Mouse (Mus musculus) left cerebral cortex, postnatal 25 days (tissue): Measurements from ENCODE around the gene Steap3. TPM values are rescaled to one million over a fixed set of nuclear protein-coding genes. Genes with fewer than 3 reads are reported as not detected.

Source experiments
- DNase-seq, 2 experiments: peaks; one replicate each; pipeline ENCODE4 v3.0.0; 2022; ENCODE audit warnings: low spot score in 2 of 2, mixed read lengths in 1 of 2
- intact Hi-C: fragments of 180-260 bp; cut with DNase I; formaldehyde crosslinking; loops from one replicate; pipeline ENCODE4 v1.15.1; 2025
- total RNA-seq, 2 experiments: library from RNA; stranded (reverse); gene quantifications; 2 replicates each; pipeline ENCODE4 v1.2.3; 2021

Steap3 gene
- total RNA-seq, 2 experiments from 2014 or later = 6.6 to 7.3 TPM

DNA sequence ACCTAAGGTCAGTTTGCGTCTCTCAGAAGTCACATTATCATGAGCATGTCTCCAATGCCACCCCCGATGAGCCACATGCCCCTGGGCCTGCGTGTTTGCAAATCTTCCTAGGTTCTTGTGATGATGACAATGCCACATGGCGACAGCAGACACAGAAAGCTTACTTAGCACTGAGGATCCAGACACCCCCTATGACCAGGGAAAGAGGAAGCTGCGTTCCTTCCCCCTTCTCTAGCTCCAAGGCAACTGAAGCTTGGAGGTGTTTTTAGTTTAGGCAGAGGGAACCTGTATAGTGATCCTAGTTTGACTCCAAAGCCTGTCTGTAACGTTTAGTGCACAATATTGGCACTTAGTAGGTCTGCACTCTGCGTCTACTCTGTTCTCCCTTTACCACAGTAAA, 102.2 kb downstream of the Steap3 start:
- DNase-seq = no peak
- intact Hi-C loops = loop anchor here (5.0 kb wide), 1 partner anchor 167 kb away; no protein-coding TSS in a partner anchor

DNA sequence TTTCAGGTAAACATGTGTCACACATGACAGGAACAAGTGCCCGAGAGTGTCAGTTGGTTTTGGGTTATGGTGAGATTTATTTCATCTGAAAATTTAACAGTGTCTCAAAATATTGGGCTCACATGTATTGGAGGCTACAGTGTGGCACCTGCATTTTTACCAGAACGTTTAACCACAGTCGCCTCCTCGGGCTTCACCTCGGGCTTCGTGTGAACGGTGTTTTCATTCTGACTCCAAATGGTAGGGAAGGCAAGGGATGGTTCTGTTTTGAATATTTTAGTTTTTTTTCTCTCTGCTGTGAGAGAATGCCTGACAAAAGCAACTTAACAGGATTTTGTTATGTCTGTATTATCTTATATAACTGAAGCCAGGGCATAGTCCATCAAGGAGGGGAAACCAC, 103.8 kb downstream of the Steap3 start:
- no peak for DNase-seq
- intact Hi-C loops = no loop called here

DNA sequence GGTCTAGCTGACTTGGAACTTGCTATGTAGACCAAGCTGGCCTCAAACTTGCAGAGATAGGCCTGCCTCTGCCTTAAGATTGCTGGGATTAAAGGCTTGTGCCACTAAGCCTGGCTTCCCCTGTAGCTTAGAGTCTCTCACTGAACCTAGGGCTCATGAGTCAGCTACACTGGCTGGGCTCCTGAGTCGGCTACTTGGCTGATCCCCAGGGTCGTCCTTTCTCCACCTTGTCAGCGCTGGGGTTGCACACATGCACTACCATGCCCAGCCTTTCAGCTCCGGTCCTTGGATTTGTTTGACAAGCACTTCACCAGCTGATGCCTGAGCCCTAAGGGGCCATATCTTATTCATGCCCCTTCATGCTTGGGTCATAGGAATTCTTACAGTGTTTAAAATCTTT, 104.5 kb downstream of the Steap3 start:
- no peak for DNase-seq

DNA sequence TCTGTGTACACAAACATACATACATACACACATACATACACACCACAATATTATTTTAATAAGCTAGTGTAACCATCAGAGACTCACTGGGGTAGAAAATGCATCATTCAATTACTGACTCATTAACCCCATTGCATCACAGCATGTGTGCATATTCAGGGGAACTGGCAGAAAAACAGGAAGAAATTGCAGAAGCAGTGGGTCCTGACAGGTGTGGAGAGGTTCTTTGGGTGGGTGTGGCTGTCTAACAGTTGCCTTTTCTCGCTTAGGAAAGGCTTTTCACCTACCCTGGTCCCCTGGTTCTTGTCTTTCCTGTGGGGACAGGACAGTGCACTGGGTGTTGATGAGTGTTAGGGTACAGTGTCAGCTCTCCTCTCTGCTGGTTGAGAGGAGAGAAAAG, 109.9 kb downstream of the Steap3 start:
- intact Hi-C loops = no loop called here
- no peak for DNase-seq

More for the DNA sequence above, 104.5 kb downstream of the Steap3 start:
- intact Hi-C loops = no loop called here

DNA sequence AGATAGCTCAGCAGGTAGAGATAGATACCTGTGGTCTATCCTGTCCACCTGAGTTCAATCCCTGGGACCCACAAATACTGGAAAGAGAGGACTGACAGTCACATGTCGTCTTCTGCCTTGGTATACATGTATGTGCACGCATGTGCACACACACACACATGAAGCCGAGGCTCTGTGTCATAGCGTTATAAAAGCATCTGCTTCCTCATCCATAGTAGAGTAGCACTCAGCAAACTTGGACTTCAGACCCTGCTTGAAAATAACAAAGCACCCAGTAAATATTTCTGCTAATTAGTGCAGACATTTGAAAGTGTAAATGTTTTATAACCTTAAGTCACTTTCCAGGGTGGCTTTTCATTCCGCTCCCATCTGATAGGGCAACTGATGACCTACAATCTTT, 111.0 kb downstream of the Steap3 start:
- DNase-seq = no peak
- intact Hi-C loops = no loop called here

DNA sequence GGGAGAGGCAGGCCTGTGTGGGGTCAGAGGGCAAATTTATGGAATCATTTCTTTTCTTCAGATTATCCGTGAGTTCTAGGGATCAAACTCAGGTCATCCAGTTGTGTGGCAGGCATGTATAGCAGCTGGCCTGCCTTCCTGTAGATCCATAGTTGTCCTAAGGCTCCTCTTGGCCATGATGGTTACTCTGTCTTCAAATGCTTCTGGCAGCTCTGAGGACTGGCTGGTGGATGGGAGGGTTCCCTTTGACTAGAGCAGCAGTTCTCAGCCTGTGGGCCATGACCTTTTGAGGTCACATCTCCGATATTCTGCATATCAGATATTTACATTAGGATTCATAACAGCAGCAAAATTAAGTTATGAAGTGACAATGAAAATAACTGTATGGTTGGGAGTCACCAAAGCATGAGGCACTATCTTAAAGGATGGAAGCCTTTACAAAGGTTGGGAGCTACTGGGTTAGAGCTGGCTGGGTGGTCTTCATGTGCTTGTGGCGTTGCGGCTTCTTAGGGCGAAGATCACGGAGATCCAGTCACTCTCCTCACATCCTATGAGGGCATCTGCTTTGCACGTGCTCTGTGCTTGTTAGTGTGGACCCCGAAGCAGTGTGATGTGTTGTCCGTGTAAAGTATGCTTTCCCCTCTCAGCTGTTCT, 113.9 kb downstream of the Steap3 start:
- no peak for DNase-seq
- intact Hi-C loops = no loop called here

DNA sequence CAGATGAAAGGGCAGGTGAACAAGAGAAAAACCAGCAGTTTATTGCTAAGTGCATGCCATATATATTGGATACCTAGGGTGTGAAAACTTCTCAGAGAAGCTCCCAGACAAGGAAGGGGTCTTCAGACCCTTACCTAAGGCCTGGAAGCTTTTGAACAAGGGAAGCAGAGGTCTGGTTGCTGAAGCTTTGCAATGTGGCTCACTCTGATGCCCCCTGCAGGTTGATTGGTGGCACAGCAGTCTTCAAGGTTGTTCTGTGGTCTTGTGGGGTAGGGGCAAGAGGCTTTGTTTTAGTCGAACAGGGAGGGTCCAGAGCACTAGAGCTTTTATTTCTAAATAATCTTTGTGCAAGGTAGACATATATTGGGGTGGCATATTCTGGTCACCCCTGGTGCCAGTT, 117.2 kb downstream of the Steap3 start:
- DNase-seq = peak; percentile 20 to 34

DNA sequence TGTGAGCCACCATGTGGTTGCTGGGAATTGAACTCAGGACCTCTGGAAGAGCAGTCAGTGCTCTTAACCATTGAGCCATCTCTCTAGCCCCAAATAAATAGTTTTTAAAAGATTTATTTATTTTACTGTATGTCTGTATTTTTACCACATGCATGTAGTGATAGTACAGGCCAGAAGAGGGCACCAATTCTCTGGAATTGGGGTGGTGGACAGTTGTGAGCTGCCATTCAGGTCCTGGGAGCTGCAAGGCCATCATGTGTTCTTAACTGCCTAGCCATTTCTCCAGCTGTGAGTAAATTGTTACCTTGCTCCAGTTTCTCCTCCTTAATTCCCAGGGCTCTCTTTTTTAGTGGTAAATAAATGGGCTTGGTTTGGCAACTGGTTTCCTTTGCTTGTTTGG, 118.3 kb downstream of the Steap3 start:
- DNase-seq = peak in 1 of 2 experiments; percentile 33
- intact Hi-C loops = loop anchor here (2.0 to 5.0 kb wide), 2 partner anchors 55 to 122 kb away; no protein-coding TSS in a partner anchor

More for the DNA sequence above, 117.2 kb downstream of the Steap3 start:
- intact Hi-C loops = loop anchor here (2.0 kb wide), 1 partner anchor 57 kb away; no protein-coding TSS in a partner anchor

DNA sequence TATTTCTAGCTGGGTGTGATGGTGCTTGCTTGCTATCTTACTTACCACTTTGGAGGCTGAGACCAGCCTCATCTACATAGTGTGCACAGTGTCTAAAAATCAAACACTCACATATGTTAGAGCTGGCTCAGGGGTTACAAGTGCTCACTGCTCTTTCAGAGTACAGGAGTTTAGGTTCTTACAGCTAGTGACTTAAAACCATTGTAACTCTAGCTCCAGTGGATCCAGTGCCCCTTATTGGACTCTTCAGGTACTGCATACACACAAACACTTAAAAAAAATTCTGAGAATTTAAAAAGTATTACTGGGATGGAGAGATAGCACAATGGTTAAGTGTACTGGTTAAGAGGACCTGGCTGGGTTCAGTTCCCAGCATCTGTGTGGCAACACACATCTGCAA, 125.5 kb downstream of the Steap3 start:
- DNase-seq = peak in 1 of 2 experiments; percentile 29
- intact Hi-C loops = loop anchor here (2.0 kb wide), 1 partner anchor 48 kb away; no protein-coding TSS in a partner anchor

DNA sequence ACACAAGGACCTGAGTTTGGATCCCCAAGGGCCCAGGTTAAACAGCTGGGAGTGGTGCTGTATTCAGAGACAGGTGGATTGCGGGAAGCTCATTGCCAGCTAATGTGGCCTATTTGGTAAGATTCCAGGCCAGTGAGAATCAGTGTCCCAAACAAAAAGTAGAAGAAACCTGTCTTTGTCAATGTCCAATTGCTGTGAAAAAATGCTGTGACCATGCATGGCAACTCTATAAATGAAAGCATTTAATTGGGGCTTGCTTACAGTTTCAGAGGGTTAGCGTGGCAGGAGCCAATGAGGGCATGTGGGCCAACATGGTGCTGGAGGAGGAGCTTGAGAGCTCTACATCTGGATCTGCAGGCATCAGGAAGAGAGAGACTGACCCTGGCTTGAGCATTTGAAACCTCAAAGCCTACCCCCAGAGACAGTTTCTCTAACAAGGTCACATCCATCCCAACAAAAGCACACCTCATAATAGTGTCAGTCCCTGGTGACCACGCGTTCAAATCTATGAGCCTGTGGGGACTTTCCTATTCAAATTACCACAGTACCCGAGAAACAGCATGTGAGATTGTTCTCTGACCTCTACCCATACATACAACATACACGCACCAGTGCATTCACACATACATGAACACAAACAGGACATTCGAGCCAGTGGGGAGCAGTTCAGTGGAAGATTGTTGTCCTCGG, 126.8 kb downstream of the Steap3 start:
- intact Hi-C loops = loop anchor here (2.0 kb wide), 1 partner anchor 47 kb away; no protein-coding TSS in a partner anchor
- DNase-seq = no peak

DNA sequence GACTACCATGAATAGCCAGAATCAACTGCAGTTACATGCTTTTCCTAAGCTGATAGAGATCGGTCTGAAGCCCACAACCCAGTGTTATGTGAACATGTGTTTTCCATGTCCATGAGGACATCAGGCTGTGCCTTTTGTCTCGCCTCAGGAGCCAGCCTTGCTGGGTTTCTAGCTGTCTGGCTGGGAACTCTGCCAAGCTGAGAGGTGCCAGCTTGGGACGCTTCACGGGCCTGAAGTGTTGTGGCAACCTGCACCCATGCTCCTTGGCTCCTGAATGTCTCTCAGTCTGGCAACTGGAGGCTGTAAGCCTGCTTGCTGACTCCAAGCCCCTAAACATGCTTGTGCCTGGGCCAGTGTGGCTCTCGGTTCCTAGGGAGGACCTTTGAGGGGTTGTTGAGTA, 130.0 kb downstream of the Steap3 start:
- intact Hi-C loops = no loop called here
- no peak for DNase-seq

Other genes with a start within 250 kb of the Steap3 start
- gene Tmem37, start 198.6 kb downstream of the Steap3 start, total RNA-seq = 1 to 10 TPM; 1.2 to 1.3 TPM
- 100 to 1,000 TPM; 247 to 272 TPM for gene Dbi, start 151.6 kb downstream of the Steap3 start, total RNA-seq
- gene 3110009E18Rik, start 151.5 kb downstream of the Steap3 start, total RNA-seq = 1 to 10 TPM; 6.7 to 7.4 TPM
- 1 to 10 TPM; 2.9 to 3.0 TPM for gene C1ql2, start 67.9 kb upstream of the Steap3 start, total RNA-seq
- not detected for gene Marco, start 232.3 kb upstream of the Steap3 start, total RNA-seq